Mouse (Mus musculus) spleen, adult 2 months (tissue): ENCODE data around the gene Gpsm3.
A peak's percentile ranks its signal among the peaks of the same experiment; 100 is the strongest.

ENCODE experiments used
- CTCF ChIP-seq: fragments of 200-500 bp; IDR thresholded peaks from 2 replicates; pipeline ENCODE4 v1.5.1; 2011; ENCODE audit warnings: mild to moderate bottlenecking, inconsistent platforms; ENCODE audit not compliant: insufficient read depth, insufficient read length, insufficient replicate concordance; ENCODE audit errors: extremely low read depth
- POLR2A ChIP-seq: fragments of 200-500 bp; IDR thresholded peaks from 2 replicates; pipeline ENCODE4 v1.6.1; 2011; ENCODE audit warnings: low read depth, low read length, inconsistent platforms

GRCm38 (mm10) chr17:34587423-34587811 is 2.2 kb upstream of the Gpsm3 start:
- no peak for TF ChIP-seq CTCF
- TF ChIP-seq POLR2A, result peak; percentile 97
